Mouse (Mus musculus) erythroblast, embryonic 14.5 days (primary cell): Measurements from ENCODE around the gene Fam102a. TPM values are rescaled to one million over a fixed set of nuclear protein-coding genes. Genes with fewer than 3 reads are reported as not detected.

Source experiments
- H3K27me3 ChIP-seq: 2 replicates; pipeline ENCODE4 v1.6.1; 2012; ENCODE audit warnings: inconsistent platforms; ENCODE audit not compliant: control insufficient read depth
- H3K36me3 ChIP-seq: 2 replicates; pipeline ENCODE4 v1.6.1; 2012; ENCODE audit warnings: mild to moderate bottlenecking, inconsistent platforms; ENCODE audit not compliant: control insufficient read depth
- H3K4me1 ChIP-seq: 2 replicates; pipeline ENCODE4 v1.6.1; 2012; ENCODE audit warnings: inconsistent platforms; ENCODE audit not compliant: control insufficient read depth
- H3K4me3 ChIP-seq: replicated peaks from 2 replicates; pipeline ENCODE3; 2012; ENCODE audit warnings: moderate library complexity, mild to moderate bottlenecking, inconsistent platforms
- H3K9me3 ChIP-seq: 2 replicates; pipeline ENCODE4 v1.6.1; 2012; ENCODE audit warnings: low read length, inconsistent platforms, mixed read lengths; ENCODE audit not compliant: control insufficient read depth
- GATA1 ChIP-seq: IDR thresholded peaks from 2 replicates; pipeline ENCODE4 v1.6.1; 2012; ENCODE audit warnings: low read length, inconsistent platforms, mixed read lengths
- TAL1 ChIP-seq: IDR thresholded peaks from 3 replicates; pipeline ENCODE4 v1.6.1; 2012; ENCODE audit warnings: low read length, inconsistent platforms, mixed read lengths
- polyA plus RNA-seq: library from polyadenylated mRNA; stranded (reverse); fragments of >175 nt; gene quantifications from 2 replicates; pipeline ENCODE4 v1.2.3, GENCODE M21; 2012

Fam102a gene
- polyA plus RNA-seq, 1 experiment: 0.06 TPM

GRCm38 (mm10) chr2:32527468-32527966 is 7.6 kb upstream of the Fam102a start:
- no peaks in the 10 kb centered on the region for H3K9me3 ChIP-seq
- TF ChIP-seq GATA1: no peak
- TF ChIP-seq TAL1: no peak
- no peaks in the 10 kb centered on the region for H3K36me3 ChIP-seq
- H3K4me1 ChIP-seq: peaks cover 1% of the 10 kb centered on the region; the same call in 1 of the 2 replicates
- H3K4me3 ChIP-seq: no peak overlapping the region
- H3K27me3 ChIP-seq: no peaks in the 10 kb centered on the region

DNA sequence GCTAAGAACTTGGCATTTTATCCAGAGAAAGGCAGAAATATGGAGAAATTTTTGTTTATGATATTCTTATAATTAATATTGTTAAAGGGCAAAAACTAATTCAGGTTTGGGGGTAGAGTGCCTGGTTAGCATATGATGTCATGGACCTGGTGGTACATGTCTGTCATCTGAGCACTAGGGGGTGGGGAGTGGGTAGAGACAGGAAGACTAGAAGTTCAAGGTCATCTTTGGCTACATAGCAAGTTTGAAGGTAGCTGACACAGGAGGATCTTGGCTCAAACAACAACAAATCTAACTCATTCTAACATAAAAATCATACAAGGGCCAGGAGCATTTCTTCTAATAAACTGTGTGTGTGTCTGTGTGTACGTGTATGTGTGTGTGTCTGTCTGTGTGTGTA is 6.8 kb upstream of the Fam102a start:
- H3K27me3 ChIP-seq: peaks cover 3% of the 10 kb centered on the region
- no peaks in the 10 kb centered on the region for H3K36me3 ChIP-seq
- TF ChIP-seq GATA1 (no peak), TAL1 (no peak)
- peaks cover 1% of the 10 kb centered on the region; the same call in 1 of the 2 replicates for H3K4me1 ChIP-seq
- H3K9me3 ChIP-seq: no peaks in the 10 kb centered on the region
- H3K4me3 ChIP-seq: no peak overlapping the region

DNA sequence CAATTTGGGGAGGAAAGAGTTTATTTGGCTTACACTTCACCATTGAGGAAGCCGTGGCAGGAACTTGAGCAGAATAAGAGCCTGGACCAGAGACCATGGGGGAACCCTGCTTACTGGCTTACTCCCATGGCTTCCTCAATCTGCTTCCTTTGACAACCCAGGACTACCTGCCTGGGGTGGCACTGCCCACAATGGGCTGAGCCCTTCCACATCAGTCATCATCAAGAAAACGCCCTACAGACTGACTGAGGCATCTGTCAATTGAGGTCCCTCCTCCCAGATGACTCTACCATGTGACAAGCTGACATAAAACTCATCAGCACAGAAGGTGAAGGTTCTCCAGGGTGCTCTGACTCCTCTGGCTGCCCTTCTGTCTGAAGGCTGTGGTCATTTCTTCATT is 4.7 kb upstream of the Fam102a start:
- Histone ChIP-seq H3K9me3 (no peaks in the 10 kb centered on the region), H3K4me1 (peaks cover 14% of the 10 kb centered on the region), H3K36me3 (no peaks in the 10 kb centered on the region), H3K27me3 (peaks cover 23% of the 10 kb centered on the region), H3K4me3 (no peak overlapping the region)
- TF ChIP-seq GATA1 (no peak), TAL1 (no peak)

DNA sequence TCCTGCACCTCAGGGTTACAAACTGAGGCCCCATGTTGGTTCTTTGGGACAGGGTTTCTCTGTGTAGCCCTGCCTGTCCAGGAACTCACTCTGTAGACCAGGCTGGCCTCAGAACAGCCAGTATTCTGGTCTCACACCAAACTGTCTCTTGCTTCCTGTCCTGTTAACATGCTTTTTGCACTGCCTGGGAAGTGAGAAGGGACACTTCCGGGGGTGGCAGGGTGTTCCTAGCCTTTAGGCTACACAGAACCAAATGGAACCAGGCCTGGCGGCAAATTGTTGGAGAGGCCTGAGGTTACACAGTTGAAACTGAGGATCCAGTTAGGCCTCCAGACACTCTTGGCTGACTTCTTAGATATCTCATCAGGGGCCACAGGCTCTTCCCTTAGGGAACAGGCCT is 2.0 kb upstream of the Fam102a start:
- TF ChIP-seq GATA1 (no peak), TAL1 (no peak)
- Histone ChIP-seq H3K9me3 (no peaks in the 10 kb centered on the region; the same call in 1 of the 2 replicates), H3K4me3 (no peak overlapping the region), H3K27me3 (peaks cover 50% of the 10 kb centered on the region), H3K4me1 (peaks cover 20% of the 10 kb centered on the region), H3K36me3 (no peaks in the 10 kb centered on the region)

DNA sequence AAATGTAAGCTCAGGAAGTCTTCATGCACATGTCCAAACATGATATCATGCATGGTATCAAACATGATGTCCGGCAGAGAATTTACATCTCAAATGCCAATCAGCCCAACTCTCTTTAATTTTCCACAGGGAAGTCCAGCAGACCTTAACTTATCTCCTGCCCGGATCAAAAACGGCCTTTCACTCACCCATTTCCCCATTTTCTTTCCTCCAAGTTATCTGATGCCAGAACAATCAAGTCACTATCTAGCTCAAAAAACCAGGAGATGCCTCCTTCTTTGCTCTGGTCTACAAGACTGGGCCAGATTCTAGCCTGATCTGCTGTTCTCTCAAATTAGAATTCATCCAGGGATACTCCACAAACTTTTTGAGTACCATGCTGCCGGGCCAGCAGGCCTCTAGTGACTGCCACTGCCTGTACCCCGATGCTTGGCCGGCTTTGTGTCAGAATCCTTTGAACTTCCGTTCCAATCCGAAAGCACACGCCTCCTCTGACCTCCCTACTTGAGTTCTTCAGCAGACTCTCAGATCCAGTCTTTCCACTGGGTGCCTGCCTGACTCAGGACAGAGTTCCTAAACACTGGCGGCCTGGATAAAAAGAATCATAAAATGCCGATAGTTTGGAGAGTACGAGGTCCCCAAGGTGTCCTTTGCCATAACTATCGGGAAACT is 935 bp upstream of the Fam102a start:
- H3K27me3 ChIP-seq: peaks cover 61% of the 10 kb centered on the region

GRCm38 (mm10) chr2:32535501-32535991 is 414 bp downstream of the Fam102a start:
- Histone ChIP-seq H3K9me3 (no peaks in the 10 kb centered on the region; the same call in 1 of the 2 replicates), H3K36me3 (no peaks in the 10 kb centered on the region), H3K27me3 (peaks cover 66% of the 10 kb centered on the region), H3K4me1 (peaks cover 20% of the 10 kb centered on the region), H3K4me3 (peak overlapping the region; percentile 79)
- TF ChIP-seq TAL1 (no peak), GATA1 (no peak)

More for the DNA sequence above, 935 bp upstream of the Fam102a start:
- no peaks in the 10 kb centered on the region; the same call in 1 of the 2 replicates for H3K9me3 ChIP-seq
- peak overlapping the region; percentile 79 for H3K4me3 ChIP-seq
- peak; percentile 37; the same call in 1 of the 2 replicates for TF ChIP-seq GATA1
- TF ChIP-seq TAL1: no peak
- H3K4me1 ChIP-seq: peaks cover 20% of the 10 kb centered on the region
- H3K36me3 ChIP-seq: no peaks in the 10 kb centered on the region

DNA sequence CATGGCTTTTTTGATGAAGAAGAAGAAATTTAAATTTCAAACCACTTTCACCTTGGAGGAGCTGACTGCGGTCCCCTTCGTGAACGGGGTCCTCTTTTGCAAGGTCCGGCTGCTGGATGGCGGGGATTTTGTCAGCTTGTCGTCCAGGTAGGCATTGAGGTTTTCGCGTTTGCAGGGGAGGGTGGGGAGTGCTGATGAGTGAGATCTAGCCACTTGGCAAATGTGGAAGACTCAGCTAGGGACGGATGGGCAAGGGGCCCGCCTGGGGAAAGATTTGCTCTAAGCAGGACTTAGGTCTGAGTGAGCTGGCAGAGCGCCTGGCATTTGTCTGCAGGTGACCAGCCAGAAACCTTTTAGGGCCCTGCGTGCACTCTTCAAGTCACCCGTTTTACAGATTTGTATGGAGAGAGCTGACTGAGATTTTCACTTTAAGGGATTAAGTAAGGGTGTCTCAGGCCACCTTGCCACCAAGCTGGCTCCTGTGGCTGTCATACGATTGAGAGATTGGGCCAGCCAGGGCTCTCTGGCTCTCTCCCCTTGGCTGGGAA is 1.0 kb downstream of the Fam102a start:
- no peak for TF ChIP-seq GATA1
- TF ChIP-seq TAL1: no peak
- no peaks in the 10 kb centered on the region for H3K36me3 ChIP-seq
- H3K27me3 ChIP-seq: peaks cover 66% of the 10 kb centered on the region
- no peaks in the 10 kb centered on the region; the same call in 1 of the 2 replicates for H3K9me3 ChIP-seq
- peak overlapping the region; percentile 79 for H3K4me3 ChIP-seq
- peaks cover 20% of the 10 kb centered on the region for H3K4me1 ChIP-seq

GRCm38 (mm10) chr2:32536634-32537359 is 1.7 kb downstream of the Fam102a start:
- H3K9me3 ChIP-seq: no peaks in the 10 kb centered on the region; the same call in 1 of the 2 replicates
- no peak for TF ChIP-seq GATA1
- TF ChIP-seq TAL1: no peak
- H3K36me3 ChIP-seq: no peaks in the 10 kb centered on the region
- H3K27me3 ChIP-seq: peaks cover 66% of the 10 kb centered on the region
- peaks cover 20% of the 10 kb centered on the region for H3K4me1 ChIP-seq
- peak overlapping the region; percentile 79 for H3K4me3 ChIP-seq
